Mouse (Mus musculus): ENCODE results near the gene Ccl8. TPM values are rescaled to one million over a fixed set of nuclear protein-coding genes. Genes with fewer than 3 reads are reported as not detected.

The Ccl8 gene
- total and polyA plus RNA-seq, 3 experiments = not detected

DNA sequence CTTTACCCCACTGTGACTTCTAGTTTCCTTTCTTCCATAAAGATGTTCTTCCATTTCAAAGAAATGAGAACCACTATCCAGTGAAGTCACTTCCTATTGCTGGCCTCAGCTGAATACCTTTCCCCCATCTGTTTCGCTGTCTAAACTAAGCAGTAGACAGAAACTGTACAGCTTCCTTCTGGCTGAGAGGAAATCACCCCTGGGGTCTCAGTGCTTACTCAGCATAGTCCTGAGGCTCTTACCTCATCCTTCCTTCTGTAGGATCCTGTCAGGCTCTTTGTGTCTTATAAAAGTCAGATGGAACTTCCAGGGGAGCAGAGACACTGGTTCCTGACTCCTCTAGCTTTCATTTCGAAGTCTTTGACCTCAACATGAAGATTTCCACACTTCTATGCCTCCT, 13.5 kb upstream of the Ccl8 start, which contains the start of gene Ccl12:
Ccl12 (plus strand) TSS at position 317 of the 400 bp plus-strand sequence.
- Histone ChIP-seq H3K9me3 (replicated peaks; ENCODE audit: insufficient read depth, low read length) (no peaks in the 10 kb centered on the region; the same call in 1 of the 2 replicates), H3K4me3 (ENCODE audit: control insufficient read depth in 1 of 2, insufficient read depth in 1 of 2, low read depth in 2 of 2, low read length in 2 of 2) (no peak within 1 kb of the TSS), H3K27ac (ENCODE audit: control insufficient read depth, low read depth, low read length) (no peak within 1 kb of the TSS), H3K27me3 (ENCODE audit: control insufficient read depth in 1 of 2, insufficient read depth in 2 of 2, low read length in 2 of 2) (no peaks in the 10 kb centered on the region), H3K4me1 (ENCODE audit: control insufficient read depth in 1 of 2, insufficient read depth in 2 of 2, low read length in 2 of 2) (no peaks in the 10 kb centered on the region), H3K9ac (ENCODE audit: control insufficient read depth, low read depth, low read length, poor library complexity, severe bottlenecking) (no peak within 1 kb of the TSS), H3K36me3 (ENCODE audit: control insufficient read depth in 1 of 2, insufficient read depth in 2 of 2, low read length in 2 of 2) (no peaks in the 10 kb centered on the region), H3K79me2 (ENCODE audit: control insufficient read depth, insufficient read depth, low read length, poor library complexity) (no peaks in the 10 kb centered on the region)
- no peak for TF ChIP-seq MAX (IDR thresholded peaks at IDR 0.05; ENCODE audit: low read length)
- TF ChIP-seq UBTF (IDR thresholded peaks at IDR 0.05; ENCODE audit: borderline replicate concordance, insufficient read depth, low read depth, low read length) = no peak
- TF ChIP-seq USF2 (IDR thresholded peaks at IDR 0.05; ENCODE audit: borderline replicate concordance in 1 of 2, insufficient read depth in 1 of 2, low read depth in 1 of 2, low read length in 2 of 2) = no peak
- TF ChIP-seq MAFK (IDR thresholded peaks at IDR 0.05; ENCODE audit: borderline replicate concordance, low read depth, low read length) = no peak
- TF ChIP-seq SMC3 (IDR thresholded peaks at IDR 0.05; ENCODE audit: low read depth, low read length) = no peak
- TF ChIP-seq MYB (IDR thresholded peaks at IDR 0.05; ENCODE audit: low read depth, low read length) = no peak
- no peak for TF ChIP-seq POLR2A (IDR thresholded peaks at IDR 0.05; ENCODE audit: control insufficient read depth in 1 of 2, insufficient read depth in 1 of 2, low read depth in 1 of 2, low read length in 2 of 2, poor library complexity in 1 of 2)
- TF ChIP-seq ZC3H11A (IDR thresholded peaks at IDR 0.05; ENCODE audit: low read depth, low read length) = no peak
- no peak for TF ChIP-seq MYC (IDR thresholded peaks at IDR 0.05; ENCODE audit: low read depth, low read length)
- no peak for TF ChIP-seq TAL1 (IDR thresholded peaks at IDR 0.05; ENCODE audit: low read length)
- no peak for TF ChIP-seq RCOR1 (IDR thresholded peaks at IDR 0.05; ENCODE audit: low read depth, low read length)
- no peak for TF ChIP-seq HCFC1 (IDR thresholded peaks at IDR 0.05; ENCODE audit: low read depth, low read length)
- TF ChIP-seq GATA1 (IDR thresholded peaks at IDR 0.05; ENCODE audit: low read depth, low read length) = no peak
- no peak for TF ChIP-seq MAZ (IDR thresholded peaks at IDR 0.05; ENCODE audit: low read depth, low read length)
- DNase-seq (ENCODE audit: low read depth, low spot score) = no peak

DNA sequence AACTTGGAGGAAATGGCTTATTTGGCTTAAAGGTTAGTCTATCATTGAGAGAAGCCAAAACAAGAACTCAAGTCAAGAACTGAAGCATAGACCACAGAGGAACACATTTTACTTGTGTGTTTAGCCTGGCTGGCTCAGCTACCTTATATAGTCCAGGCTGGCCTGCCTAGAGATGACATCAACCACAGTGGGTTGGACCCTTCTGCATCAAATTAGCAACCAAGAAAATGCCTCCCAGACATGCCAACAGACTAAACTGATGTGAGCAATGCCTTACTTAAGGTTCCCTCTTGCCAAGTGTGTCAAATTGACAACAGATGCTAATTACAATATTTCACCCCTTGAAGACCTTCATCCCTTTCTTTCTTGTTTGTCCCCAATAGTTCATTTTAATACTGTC, 5.4 kb upstream of the Ccl8 start:
- Histone ChIP-seq H3K27ac (ENCODE audit: control insufficient read depth, low read depth, low read length) (no peak overlapping the region), H3K9ac (ENCODE audit: control insufficient read depth, low read depth, low read length, poor library complexity, severe bottlenecking) (no peak overlapping the region), H3K79me2 (ENCODE audit: control insufficient read depth, insufficient read depth, low read length, poor library complexity) (no peaks in the 10 kb centered on the region), H3K36me3 (ENCODE audit: control insufficient read depth in 1 of 2, insufficient read depth in 2 of 2, low read length in 2 of 2) (no peaks in the 10 kb centered on the region), H3K27me3 (ENCODE audit: control insufficient read depth in 1 of 2, insufficient read depth in 2 of 2, low read length in 2 of 2) (no peaks in the 10 kb centered on the region), H3K4me3 (ENCODE audit: control insufficient read depth in 1 of 2, insufficient read depth in 1 of 2, low read depth in 2 of 2, low read length in 2 of 2) (no peak overlapping the region), H3K9me3 (replicated peaks; ENCODE audit: insufficient read depth, low read length) (no peaks in the 10 kb centered on the region), H3K4me1 (ENCODE audit: control insufficient read depth in 1 of 2, insufficient read depth in 2 of 2, low read length in 2 of 2) (no peaks in the 10 kb centered on the region)
- DNase-seq (ENCODE audit: low read depth, low spot score) = no peak
- TF ChIP-seq MEF2A (IDR thresholded peaks at IDR 0.05; ENCODE audit: extremely low read depth, insufficient replicate concordance, low read depth, low read length, poor library complexity, severe bottlenecking) (no peak), MYB (IDR thresholded peaks at IDR 0.05; ENCODE audit: low read depth, low read length) (no peak), ZC3H11A (IDR thresholded peaks at IDR 0.05; ENCODE audit: low read depth, low read length) (no peak)

All from MEL (cell line).